Mouse (Mus musculus) stomach, postnatal 0 days (tissue): ENCODE results near the gene Tead4. TPM values are rescaled to one million over a fixed set of nuclear protein-coding genes. Genes with fewer than 3 reads are reported as not detected.
A peak's percentile ranks its signal among the peaks of the same experiment; 100 is the strongest.

Experiments used
- ATAC-seq: fragments of 200-750 bp; cut with Nextera tagmentation; 2 replicates; pipeline ENCODE4 v1.8.0; 2017; ENCODE audit not compliant: low FRiP score, low TSS enrichment
- DNase-seq: peaks from one replicate; pipeline ENCODE4 v3.0.0-alpha.2; 2016; ENCODE audit warnings: low spot score
- H3K27ac ChIP-seq: fragments of 300-500 bp; sonication (generic); replicated peaks from 2 replicates; pipeline ENCODE4 v1.5.1; 2014; ENCODE audit warnings: mild to moderate bottlenecking, control low read depth
- H3K27me3 ChIP-seq: fragments of 300-500 bp; sonication (generic); 2 replicates; pipeline ENCODE4 v1.6.1; 2014; ENCODE audit warnings: low read length; ENCODE audit not compliant: control insufficient read depth, insufficient read depth
- H3K36me3 ChIP-seq: fragments of 300-500 bp; sonication (generic); 2 replicates; pipeline ENCODE4 v1.6.1; 2014; ENCODE audit warnings: low read length, mixed read lengths; ENCODE audit not compliant: control insufficient read depth, insufficient read depth
- H3K4me1 ChIP-seq: fragments of 300-500 bp; sonication (generic); replicated peaks from 2 replicates; pipeline ENCODE4 v1.6.1; 2014; ENCODE audit warnings: antibody characterized with exemption; ENCODE audit not compliant: control insufficient read depth, insufficient read depth
- H3K4me2 ChIP-seq: fragments of 300-500 bp; sonication (generic); replicated peaks from 2 replicates; pipeline ENCODE4 v1.6.1; 2014; ENCODE audit warnings: low read depth, mild to moderate bottlenecking, control low read depth, moderate library complexity
- H3K4me3 ChIP-seq: fragments of 300-500 bp; sonication (generic); 2 replicates; pipeline ENCODE4 v1.5.1; 2014; ENCODE audit warnings: low read depth, low read length, control low read depth
- H3K9ac ChIP-seq: fragments of 300-500 bp; sonication (generic); 2 replicates; pipeline ENCODE4 v1.6.1; 2014; ENCODE audit warnings: mild to moderate bottlenecking, low read length, control low read depth, mixed read lengths
- H3K9me3 ChIP-seq: fragments of 300-500 bp; sonication (generic); 2 replicates; pipeline ENCODE4 v1.6.1; 2016; ENCODE audit warnings: low read length; ENCODE audit not compliant: control insufficient read depth
- CTCF ChIP-seq: IDR thresholded peaks from 2 replicates; pipeline ENCODE4 v1.5.1; 2016; ENCODE audit warnings: antibody characterized with exemption, low read depth, mild to moderate bottlenecking, moderate library complexity
- EP300 ChIP-seq: optimal IDR thresholded peaks from 2 replicates; pipeline ENCODE3; 2016; ENCODE audit warnings: antibody characterized with exemption
- WGBS: fragments of 180-500 bp; shearing (Covaris S2); extraction: QIAGEN DNeasy Blood & Tissue Kit; methylation state at CpG from one replicate; pipeline ENCODE4 v1.1.7; 2014; 5-methylcytosine and 5-hydroxymethylcytosine counted together
- polyA plus RNA-seq: library from polyadenylated mRNA; unstranded; fragments of >200 nt; fragmentation: Nextera tagmentation; extraction: Ambion mirVana; gene quantifications from 2 replicates; pipeline ENCODE4 v1.2.1, GENCODE M21; 2015

Gene Tead4
- polyA plus RNA-seq, 1 experiment from 2014 or later = 1.5 TPM

- no peak overlapping the region for H3K27ac ChIP-seq
- H3K9ac ChIP-seq = no peak overlapping the region
- H3K27me3 ChIP-seq = no peaks in the 10 kb centered on the region
- H3K9me3 ChIP-seq = no peaks in the 10 kb centered on the region
- DNase-seq (no peak), ATAC-seq (no peak)
- no peak overlapping the region for H3K4me3 ChIP-seq
- TF ChIP-seq CTCF (no peak), EP300 (no peak)
- no peak overlapping the region for H3K4me2 ChIP-seq
- H3K4me1 ChIP-seq = no peaks in the 10 kb centered on the region
- 64% methylated on average over 5 of the region's 5 CpGs for WGBS
- no peaks in the 10 kb centered on the region for H3K36me3 ChIP-seq
Observed at GRCm38 (mm10) chr6:128181176-128181575, 119.4 kb downstream of the Tead4 start.

- H3K36me3 ChIP-seq = no peaks in the 10 kb centered on the region
- ATAC-seq = no peak
- no peak for DNase-seq
- no peak for TF ChIP-seq EP300
- no peak for TF ChIP-seq CTCF
- H3K9me3 ChIP-seq = no peaks in the 10 kb centered on the region
- no peak overlapping the region for H3K27ac ChIP-seq
- H3K9ac ChIP-seq = no peak overlapping the region
- no peak overlapping the region for H3K4me3 ChIP-seq
- no peaks in the 10 kb centered on the region for H3K4me1 ChIP-seq
- no peaks in the 10 kb centered on the region for H3K27me3 ChIP-seq
- H3K4me2 ChIP-seq = no peak overlapping the region
- 100% methylated on average over 1 of the region's 1 CpGs for WGBS
Observed at GRCm38 (mm10) chr6:128179651-128180050, 121.0 kb downstream of the Tead4 start.

GRCm38 (mm10) chr6:128179247-128179646 is 121.4 kb downstream of the Tead4 start:
- Histone ChIP-seq H3K9ac (no peak overlapping the region), H3K9me3 (no peaks in the 10 kb centered on the region), H3K4me1 (no peaks in the 10 kb centered on the region), H3K27me3 (no peaks in the 10 kb centered on the region), H3K36me3 (no peaks in the 10 kb centered on the region), H3K27ac (no peak overlapping the region), H3K4me2 (no peak overlapping the region), H3K4me3 (no peak overlapping the region)
- TF ChIP-seq CTCF (peak; percentile 43), EP300 (no peak)
- DNase-seq (no peak), ATAC-seq (no peak)
- WGBS = 77% methylated on average over 5 of the region's 5 CpGs

- no peak overlapping the region for H3K4me2 ChIP-seq
- no peak overlapping the region for H3K9ac ChIP-seq
- ATAC-seq (no peak), DNase-seq (no peak)
- 83% methylated on average over 2 of the region's 2 CpGs for WGBS
- no peaks in the 10 kb centered on the region for H3K4me1 ChIP-seq
- H3K27ac ChIP-seq = no peak overlapping the region
- no peaks in the 10 kb centered on the region for H3K9me3 ChIP-seq
- TF ChIP-seq CTCF = no peak
- no peak for TF ChIP-seq EP300
- no peaks in the 10 kb centered on the region for H3K36me3 ChIP-seq
- H3K27me3 ChIP-seq = no peaks in the 10 kb centered on the region
- H3K4me3 ChIP-seq = no peak overlapping the region
Observed at GRCm38 (mm10) chr6:128178681-128179080, 121.9 kb downstream of the Tead4 start.

Other genes starting within 250 kb of the Tead4 start
- gene Tspan9, start 157.2 kb downstream of the Tead4 start, polyA plus RNA-seq = 77.3 and 85.9 TPM in 2 replicates
- gene Tulp3, start 55.0 kb upstream of the Tead4 start, polyA plus RNA-seq = 5.0 and 5.3 TPM in 2 replicates
- 39.1 and 41.0 TPM in 2 replicates for gene Rhno1, start 62.1 kb upstream of the Tead4 start, polyA plus RNA-seq
- 5.4 and 5.7 TPM in 2 replicates for gene Foxm1, start 62.1 kb upstream of the Tead4 start, polyA plus RNA-seq
- 0.10 and 0.18 TPM in 2 replicates for gene Tex52, start 74.6 kb upstream of the Tead4 start, polyA plus RNA-seq
- not detected in 2 replicates for gene Gm44596, start 74.7 kb upstream of the Tead4 start, polyA plus RNA-seq
- gene Nrip2, start 98.5 kb upstream of the Tead4 start, polyA plus RNA-seq = 2.2 and 3.4 TPM in 2 replicates
- gene Itfg2, start 124.1 kb upstream of the Tead4 start, polyA plus RNA-seq = 13.6 and 14.8 TPM in 2 replicates
- gene Fkbp4, start 137.9 kb upstream of the Tead4 start, polyA plus RNA-seq = 180 TPM in 2 replicates
- 1.5 and 3.1 TPM in 2 replicates for gene Pzp, start 225.9 kb upstream of the Tead4 start, polyA plus RNA-seq